Mouse (Mus musculus): ENCODE data around the gene Myl4. TPM values are rescaled to one million over a fixed set of nuclear protein-coding genes. Genes with fewer than 3 reads are reported as not detected.

The Myl4 gene
- polyA plus RNA-seq, 1 experiment from 2014 or later, result 33.0 TPM

DNA sequence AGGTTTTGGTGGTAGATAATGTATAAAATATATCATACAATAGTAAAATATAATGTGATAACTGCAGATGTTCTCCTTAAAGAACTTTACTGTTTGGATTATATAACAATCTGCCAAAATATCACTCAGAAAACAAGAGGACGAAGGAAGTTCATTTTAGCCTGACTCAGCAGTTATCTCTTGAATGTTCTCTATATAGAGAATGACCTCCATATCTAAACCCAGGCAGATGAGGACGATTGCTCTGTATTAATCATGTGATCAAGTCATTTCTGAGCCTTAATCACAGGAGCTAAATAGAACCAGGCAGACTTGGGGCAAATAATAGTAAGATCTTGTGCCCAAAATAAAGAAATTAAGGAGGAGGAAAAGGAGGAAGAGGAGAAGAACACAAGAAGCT is 6.0 kb upstream of the Myl4 start:
- DNase-seq (ENCODE audit: low spot score), result no peak
- Histone ChIP-seq H3K4me1 (ENCODE audit: control insufficient read depth, insufficient read depth, low read length) (0 out of 2 replicates have a peak, but pooled peaks cover 3% of the 10 kb centered on the region), H3K4me3 (ENCODE audit: low read depth, low read length) (no peak overlapping the region), H3K27me3 (ENCODE audit: control insufficient read depth, insufficient read depth, low read length) (no peaks in the 10 kb centered on the region), H3K4me2 (ENCODE audit: low read depth) (no peak overlapping the region), H3K36me3 (ENCODE audit: control insufficient read depth, insufficient read depth, low read length) (no peaks in the 10 kb centered on the region), H3K9me3 (ENCODE audit: control insufficient read depth, low read length) (no peaks in the 10 kb centered on the region), H3K9ac (ENCODE audit: low read length) (no peak overlapping the region), H3K27ac (ENCODE audit: low read depth, low read length) (no peak overlapping the region)
- no peak for ATAC-seq (ENCODE audit: insufficient read depth, low FRiP score, low TSS enrichment)
- WGBS, result 90% methylated on average over 2 of the region's 2 CpGs

DNA sequence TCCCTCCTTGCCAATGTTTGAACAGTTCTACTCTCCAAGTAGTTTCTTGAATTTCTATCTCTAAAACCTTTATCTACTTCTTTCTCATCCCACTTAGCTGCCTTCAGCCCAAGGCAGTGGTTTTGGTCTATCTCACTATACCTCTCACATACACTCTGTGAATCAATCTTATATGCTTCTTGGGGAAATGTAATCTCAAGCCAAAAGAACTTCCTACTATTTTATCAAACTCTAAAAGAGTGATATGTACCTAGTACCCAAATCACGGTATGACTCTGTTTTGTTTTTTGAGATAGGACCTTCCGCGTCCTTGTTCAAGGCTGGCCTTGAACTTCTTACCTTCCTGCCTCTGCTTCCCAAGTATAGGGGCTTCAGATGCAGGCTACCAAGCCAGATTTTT is 3.0 kb upstream of the Myl4 start:
- H3K36me3 ChIP-seq (ENCODE audit: control insufficient read depth, insufficient read depth, low read length), result no peaks in the 10 kb centered on the region
- no peak overlapping the region for H3K9ac ChIP-seq (ENCODE audit: low read length)
- ATAC-seq (ENCODE audit: insufficient read depth, low FRiP score, low TSS enrichment), result no peak
- H3K27ac ChIP-seq (ENCODE audit: low read depth, low read length), result no peak overlapping the region
- no peak overlapping the region for H3K4me3 ChIP-seq (ENCODE audit: low read depth, low read length)
- H3K4me1 ChIP-seq (ENCODE audit: control insufficient read depth, insufficient read depth, low read length), result 0 out of 2 replicates have a peak, but pooled peaks cover 3% of the 10 kb centered on the region
- DNase-seq (ENCODE audit: low spot score), result no peak
- no peaks in the 10 kb centered on the region for H3K9me3 ChIP-seq (ENCODE audit: control insufficient read depth, low read length)
- 98% methylated on average over 3 of the region's 3 CpGs for WGBS
- no peak overlapping the region for H3K4me2 ChIP-seq (ENCODE audit: low read depth)
- no peaks in the 10 kb centered on the region for H3K27me3 ChIP-seq (ENCODE audit: control insufficient read depth, insufficient read depth, low read length)

DNA sequence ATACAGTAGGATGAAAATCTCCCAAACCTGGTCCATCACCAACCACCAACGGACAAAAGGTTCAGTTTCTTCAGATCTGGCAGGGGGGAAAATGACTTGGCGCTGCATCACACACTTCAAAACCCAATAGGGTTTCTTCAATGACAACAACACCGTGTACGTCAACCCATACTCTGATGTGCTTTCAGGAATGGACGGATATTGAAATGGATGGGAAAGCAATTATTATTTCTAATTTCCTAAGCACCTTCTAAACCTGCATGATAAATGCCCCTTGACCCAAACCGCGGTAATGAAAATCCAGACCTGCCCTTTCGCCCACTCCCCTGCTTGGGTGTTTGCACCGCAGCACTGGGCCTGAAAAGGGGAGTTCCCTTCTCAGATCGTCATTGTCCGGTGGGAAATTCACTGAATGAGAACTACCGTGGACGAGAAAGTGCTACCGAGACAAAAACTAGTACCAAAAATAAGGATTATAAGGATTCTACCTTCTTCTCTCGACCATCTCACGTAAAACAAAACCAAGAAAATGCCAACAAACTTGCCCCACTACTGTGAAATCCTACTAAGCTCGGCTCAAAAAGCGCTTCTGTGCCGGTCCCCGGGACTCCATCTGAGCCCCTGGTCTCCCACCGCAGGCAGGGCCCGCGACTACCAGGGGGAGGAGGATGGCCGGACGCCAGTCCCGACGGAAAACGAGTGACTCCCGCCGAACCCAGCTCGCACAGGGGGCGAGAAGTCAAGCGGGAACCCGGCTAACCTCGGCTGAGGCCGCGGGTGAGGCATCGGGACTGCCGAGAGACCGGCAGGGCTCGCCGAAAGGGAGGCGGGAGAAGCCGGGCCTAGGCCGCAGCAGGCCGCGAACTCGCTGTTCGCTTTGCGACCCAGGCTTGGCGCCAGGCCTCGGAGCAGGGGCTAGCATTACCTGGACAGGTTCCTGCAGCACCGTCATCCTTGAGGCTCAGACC is 741 bp upstream of the Myl4 start:
- peak; percentile 41 for DNase-seq (ENCODE audit: low spot score)
- Histone ChIP-seq H3K4me1 (ENCODE audit: control insufficient read depth, insufficient read depth, low read length) (0 out of 2 replicates have a peak, but pooled peaks cover 3% of the 10 kb centered on the region), H3K27me3 (ENCODE audit: control insufficient read depth, insufficient read depth, low read length) (no peaks in the 10 kb centered on the region), H3K4me2 (ENCODE audit: low read depth) (peak overlapping the region; percentile 47), H3K4me3 (ENCODE audit: low read depth, low read length) (peak overlapping the region; percentile 67), H3K27ac (ENCODE audit: low read depth, low read length) (peak overlapping the region; percentile 37), H3K9ac (ENCODE audit: low read length) (peak overlapping the region; percentile 98), H3K36me3 (ENCODE audit: control insufficient read depth, insufficient read depth, low read length) (no peaks in the 10 kb centered on the region), H3K9me3 (ENCODE audit: control insufficient read depth, low read length) (no peaks in the 10 kb centered on the region)
- WGBS, result under 1% methylated on average over 53 of the region's 53 CpGs
- ATAC-seq (ENCODE audit: insufficient read depth, low FRiP score, low TSS enrichment), result peak; percentile 58

DNA sequence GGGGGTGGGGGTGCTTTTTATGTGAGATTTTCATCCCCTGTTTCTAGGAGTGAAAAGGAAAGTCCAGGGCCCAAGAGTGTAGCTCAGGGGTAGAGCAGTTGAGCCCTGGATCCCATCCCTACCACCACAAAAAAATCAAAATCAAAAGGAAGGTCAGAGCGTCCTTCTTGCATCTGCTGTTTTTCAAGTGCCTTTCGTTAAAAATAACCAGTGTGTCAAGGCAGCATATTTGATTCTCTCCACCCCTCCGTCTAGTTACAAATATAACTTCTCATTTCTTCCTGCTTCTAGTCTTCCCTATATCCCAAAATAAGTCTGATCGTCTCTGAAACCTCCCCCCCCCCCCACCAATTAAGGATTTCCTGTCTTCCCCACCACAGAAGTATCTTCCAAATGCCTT is 7.6 kb downstream of the Myl4 start:
- no peak overlapping the region for H3K9ac ChIP-seq (ENCODE audit: low read length)
- H3K4me1 ChIP-seq (ENCODE audit: control insufficient read depth, insufficient read depth, low read length), result no peaks in the 10 kb centered on the region
- DNase-seq (ENCODE audit: low spot score), result no peak
- no peak overlapping the region for H3K4me3 ChIP-seq (ENCODE audit: low read depth, low read length)
- ATAC-seq (ENCODE audit: insufficient read depth, low FRiP score, low TSS enrichment), result no peak
- 75% methylated on average over 4 of the region's 4 CpGs for WGBS
- no peaks in the 10 kb centered on the region for H3K36me3 ChIP-seq (ENCODE audit: control insufficient read depth, insufficient read depth, low read length)
- no peaks in the 10 kb centered on the region for H3K27me3 ChIP-seq (ENCODE audit: control insufficient read depth, insufficient read depth, low read length)
- no peaks in the 10 kb centered on the region for H3K9me3 ChIP-seq (ENCODE audit: control insufficient read depth, low read length)
- no peak overlapping the region for H3K4me2 ChIP-seq (ENCODE audit: low read depth)
- H3K27ac ChIP-seq (ENCODE audit: low read depth, low read length), result no peak overlapping the region

DNA sequence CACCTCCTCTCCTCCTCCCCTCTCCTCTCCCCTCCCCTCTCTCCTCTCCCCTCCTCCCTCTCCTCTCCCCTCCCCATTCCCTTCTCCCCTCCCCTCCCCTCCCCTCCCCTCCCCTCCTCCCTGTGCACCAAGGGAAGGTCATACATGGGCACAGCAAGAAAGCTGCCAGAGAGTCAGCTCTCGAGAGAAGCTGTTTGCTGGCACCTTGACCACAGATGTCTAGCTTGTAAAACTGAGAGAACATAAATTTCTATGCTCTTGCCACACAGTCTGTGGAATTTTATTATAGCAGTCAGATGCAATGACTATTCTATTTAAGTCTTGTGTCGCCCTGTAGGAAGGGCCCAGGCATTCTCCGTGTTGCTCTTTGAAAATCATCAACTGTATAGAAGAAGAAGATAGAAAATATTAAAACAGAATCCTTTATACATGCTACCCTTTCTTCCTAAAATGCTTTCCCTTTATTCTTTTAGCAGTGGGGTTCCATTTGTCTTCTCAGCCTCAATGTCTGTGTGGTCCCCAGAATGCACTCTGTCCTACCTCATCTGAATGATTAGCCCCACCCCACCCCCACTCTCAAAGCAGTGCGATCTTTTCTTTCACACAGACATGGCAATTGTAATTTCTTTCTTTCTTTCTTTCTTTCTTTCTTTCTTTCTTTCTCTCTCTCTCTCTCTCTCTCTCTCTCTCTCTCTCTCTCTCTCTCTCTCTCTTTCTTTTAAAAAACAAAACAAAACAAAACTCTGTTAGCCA is 8.4 kb downstream of the Myl4 start:
- no peak overlapping the region for H3K4me2 ChIP-seq (ENCODE audit: low read depth)
- no peak overlapping the region for H3K27ac ChIP-seq (ENCODE audit: low read depth, low read length)
- no peaks in the 10 kb centered on the region for H3K36me3 ChIP-seq (ENCODE audit: control insufficient read depth, insufficient read depth, low read length)
- ATAC-seq (ENCODE audit: insufficient read depth, low FRiP score, low TSS enrichment) (no peak), DNase-seq (ENCODE audit: low spot score) (no peak)
- no peaks in the 10 kb centered on the region for H3K27me3 ChIP-seq (ENCODE audit: control insufficient read depth, insufficient read depth, low read length)
- H3K9ac ChIP-seq (ENCODE audit: low read length), result no peak overlapping the region
- H3K9me3 ChIP-seq (ENCODE audit: control insufficient read depth, low read length), result no peaks in the 10 kb centered on the region
- WGBS, result 57% methylated on average over 4 of the region's 4 CpGs
- no peaks in the 10 kb centered on the region for H3K4me1 ChIP-seq (ENCODE audit: control insufficient read depth, insufficient read depth, low read length)
- H3K4me3 ChIP-seq (ENCODE audit: low read depth, low read length), result no peak overlapping the region

DNA sequence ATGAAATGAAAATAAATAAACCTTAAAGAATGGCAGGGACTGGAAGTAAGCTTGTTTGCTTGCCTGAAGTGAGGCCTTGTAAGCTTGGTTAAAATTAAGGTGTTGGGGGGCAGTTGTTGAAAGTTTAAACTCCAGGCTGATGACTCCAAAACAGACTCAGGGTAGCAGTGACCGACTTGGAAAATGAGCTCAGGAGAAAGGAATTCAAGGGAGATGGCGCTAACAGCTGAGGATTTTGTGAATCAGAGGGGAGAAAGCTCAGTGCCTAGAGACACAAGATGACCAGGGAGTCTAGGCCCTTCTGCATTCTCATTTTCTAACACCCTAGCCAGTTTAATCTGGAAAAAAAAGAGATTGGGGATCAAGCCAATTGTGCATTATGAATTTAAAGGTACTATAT is 10.5 kb downstream of the Myl4 start:
- DNase-seq (ENCODE audit: low spot score) (no peak), ATAC-seq (ENCODE audit: insufficient read depth, low FRiP score, low TSS enrichment) (no peak)
- Histone ChIP-seq H3K4me3 (ENCODE audit: low read depth, low read length) (no peak overlapping the region), H3K4me1 (ENCODE audit: control insufficient read depth, insufficient read depth, low read length) (no peaks in the 10 kb centered on the region), H3K27ac (ENCODE audit: low read depth, low read length) (no peak overlapping the region), H3K4me2 (ENCODE audit: low read depth) (no peak overlapping the region), H3K9me3 (ENCODE audit: control insufficient read depth, low read length) (no peaks in the 10 kb centered on the region), H3K27me3 (ENCODE audit: control insufficient read depth, insufficient read depth, low read length) (no peaks in the 10 kb centered on the region), H3K9ac (ENCODE audit: low read length) (no peak overlapping the region), H3K36me3 (ENCODE audit: control insufficient read depth, insufficient read depth, low read length) (no peaks in the 10 kb centered on the region)
- WGBS, result 73% methylated on average over 2 of the region's 2 CpGs

DNA sequence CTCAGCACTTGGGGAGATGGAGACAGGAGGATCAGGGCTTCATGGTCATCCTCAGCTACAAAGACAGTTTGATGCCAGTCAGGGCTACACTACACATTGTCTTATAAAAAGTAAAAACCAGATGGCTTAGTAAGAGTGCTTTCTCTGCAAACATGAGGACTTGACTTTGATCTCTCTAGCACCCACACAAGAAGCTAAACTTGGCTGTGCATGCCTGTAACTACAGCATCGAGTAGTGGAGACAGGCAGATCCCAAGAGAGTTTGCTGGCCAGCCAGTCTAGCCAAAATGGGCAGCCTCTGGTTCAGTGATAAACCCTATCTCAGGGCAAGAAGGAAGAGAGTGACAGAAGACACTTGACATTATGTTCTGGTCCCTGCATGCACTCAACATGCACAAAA is 13.0 kb downstream of the Myl4 start:
- no peak overlapping the region for H3K4me3 ChIP-seq (ENCODE audit: low read depth, low read length)
- 64% methylated on average over 1 of the region's 1 CpGs for WGBS
- DNase-seq (ENCODE audit: low spot score), result no peak
- no peak for ATAC-seq (ENCODE audit: insufficient read depth, low FRiP score, low TSS enrichment)
- no peak overlapping the region for H3K4me2 ChIP-seq (ENCODE audit: low read depth)
- no peaks in the 10 kb centered on the region for H3K4me1 ChIP-seq (ENCODE audit: control insufficient read depth, insufficient read depth, low read length)
- no peaks in the 10 kb centered on the region for H3K27me3 ChIP-seq (ENCODE audit: control insufficient read depth, insufficient read depth, low read length)
- H3K36me3 ChIP-seq (ENCODE audit: control insufficient read depth, insufficient read depth, low read length), result no peaks in the 10 kb centered on the region
- H3K27ac ChIP-seq (ENCODE audit: low read depth, low read length), result no peak overlapping the region
- H3K9me3 ChIP-seq (ENCODE audit: control insufficient read depth, low read length), result no peaks in the 10 kb centered on the region
- no peak overlapping the region for H3K9ac ChIP-seq (ENCODE audit: low read length)

DNA sequence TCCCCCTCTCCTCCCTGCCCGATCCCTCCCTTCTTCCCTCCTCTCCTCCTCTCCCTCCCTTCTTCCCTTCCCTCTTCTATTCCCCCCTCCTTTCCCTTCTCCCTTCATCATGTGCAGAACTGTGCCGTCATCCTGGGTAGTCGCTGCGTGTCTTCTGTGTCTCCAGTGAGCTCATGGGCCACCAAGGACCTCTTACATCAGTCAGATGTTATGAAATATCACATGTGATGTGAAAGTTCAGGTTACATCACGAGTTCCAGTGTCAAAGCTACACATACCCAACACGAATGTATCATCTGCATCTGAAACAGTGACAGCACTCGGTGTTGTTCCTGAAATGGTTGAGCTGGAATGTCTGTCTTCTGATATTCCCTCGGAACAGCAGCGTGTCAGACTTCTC is 14.7 kb downstream of the Myl4 start:
- WGBS, result 84% methylated on average over 9 of the region's 9 CpGs
- Histone ChIP-seq H3K4me1 (ENCODE audit: control insufficient read depth, insufficient read depth, low read length) (no peaks in the 10 kb centered on the region), H3K9me3 (ENCODE audit: control insufficient read depth, low read length) (no peaks in the 10 kb centered on the region), H3K9ac (ENCODE audit: low read length) (no peak overlapping the region), H3K36me3 (ENCODE audit: control insufficient read depth, insufficient read depth, low read length) (no peaks in the 10 kb centered on the region), H3K4me3 (ENCODE audit: low read depth, low read length) (no peak overlapping the region), H3K4me2 (ENCODE audit: low read depth) (no peak overlapping the region), H3K27me3 (ENCODE audit: control insufficient read depth, insufficient read depth, low read length) (no peaks in the 10 kb centered on the region), H3K27ac (ENCODE audit: low read depth, low read length) (no peak overlapping the region)
- DNase-seq (ENCODE audit: low spot score) (no peak), ATAC-seq (ENCODE audit: insufficient read depth, low FRiP score, low TSS enrichment) (no peak)

All from neural tube, embryonic 11.5 days (tissue).